Comparison of ENCODE assay signal across 15 mouse cellular contexts in genomic region chr5:32722263-32722662, GRCm38 (mm10).
"Had no signal": no experiment of that assay in that cellular context is flagged by ENCODE, and none has a peak within 500 bp of the region (broad histone marks: within the 10 kb centered on the region; RNA-seq: fewer than 3 reads in every experiment).

No protein-coding gene starts in this region.

- H3K27me3 ChIP-seq: liver, embryonic 12.5 days; lung, embryonic 15.5 days; neural tube, embryonic 13.5 days had no signal

- DNase-seq: kidney, adult 11 months; kidney, adult 9 months; kidney, postnatal 36 days; layer of hippocampus, adult 9-11 months; lung, postnatal 14 days; midbrain, embryonic 14.5 days; right cerebral cortex, postnatal 14 days; thymus, adult 2 months; thymus, postnatal 25 days had no signal

- H3K4me1 ChIP-seq: lung, embryonic 15.5 days; midbrain, embryonic 10.5 days; neural tube, embryonic 13.5 days had no signal

- H3K4me3 ChIP-seq: liver, embryonic 12.5 days; lung, embryonic 15.5 days; midbrain, embryonic 10.5 days; neural tube, embryonic 13.5 days had no signal

- ATAC-seq: liver, embryonic 12.5 days had no signal

- H3K36me3 ChIP-seq: liver, embryonic 12.5 days; lung, embryonic 15.5 days; midbrain, embryonic 10.5 days; neural tube, embryonic 13.5 days had no signal

- H3K4me2 ChIP-seq: liver, embryonic 12.5 days; lung, embryonic 15.5 days; neural tube, embryonic 13.5 days had no signal

- H3K9me3 ChIP-seq: liver, embryonic 12.5 days; lung, embryonic 15.5 days; neural tube, embryonic 13.5 days had no signal

- H3K27ac ChIP-seq: kidney, postnatal 0 days; liver, embryonic 12.5 days; lung, embryonic 15.5 days; macrophage; midbrain, embryonic 10.5 days; neural tube, embryonic 13.5 days had no signal

- H3K9ac ChIP-seq: liver, embryonic 12.5 days; lung, embryonic 15.5 days; neural tube, embryonic 13.5 days had no signal
